Mouse (Mus musculus) layer of hippocampus, postnatal 10 days (tissue): ENCODE results near the gene Clock. TPM values are rescaled to one million over a fixed set of nuclear protein-coding genes. Genes with fewer than 3 reads are reported as not detected.

Experiments used
- DNase-seq, 2 experiments: peaks; one replicate each; pipeline ENCODE4 v3.0.0; 2021; ENCODE audit warnings: low spot score in 2 of 2
- total RNA-seq, 2 experiments: library from RNA; stranded (reverse); gene quantifications; 2 replicates each; pipeline ENCODE4 v1.2.3; 2021

Clock gene
- total RNA-seq, 2 experiments from 2014 or later, result 41.1 to 43.3 TPM

- DNase-seq, result no peak
Observed at GRCm38 (mm10) chr5:76179791-76180190, 124.8 kb downstream of the Clock start.

DNA sequence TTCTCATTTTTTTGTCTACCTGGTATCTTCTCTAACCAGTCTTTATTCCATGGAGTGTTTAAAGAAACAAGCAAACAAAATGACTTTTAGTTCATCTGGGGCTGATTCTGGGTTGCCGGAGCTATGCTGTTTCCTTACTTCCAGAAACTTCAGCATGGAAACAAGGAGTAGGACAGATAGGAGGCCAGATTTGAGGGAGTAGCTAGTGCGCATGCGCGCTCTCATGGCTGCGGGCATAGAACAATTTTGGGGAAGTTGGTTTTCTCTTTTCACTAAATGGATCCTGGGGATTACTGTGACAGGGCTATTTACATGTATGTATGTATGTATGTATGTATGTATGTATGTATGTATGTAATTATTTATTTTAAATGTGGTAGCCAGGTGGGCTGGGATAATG is 125.4 kb downstream of the Clock start:
- no peak for DNase-seq

- DNase-seq, result no peak
Observed at GRCm38 (mm10) chr5:76177664-76178063, 126.9 kb downstream of the Clock start.

GRCm38 (mm10) chr5:76176841-76177240 is 127.8 kb downstream of the Clock start:
- no peak for DNase-seq

- no peak for DNase-seq
Observed at GRCm38 (mm10) chr5:76176411-76176810, 128.2 kb downstream of the Clock start.

- no peak for DNase-seq
Observed at GRCm38 (mm10) chr5:76175051-76175450, 129.5 kb downstream of the Clock start.

GRCm38 (mm10) chr5:76171039-76171438 is 133.6 kb downstream of the Clock start:
- DNase-seq, result no peak

GRCm38 (mm10) chr5:76170522-76170921 is 134.1 kb downstream of the Clock start:
- DNase-seq, result no peak

DNA sequence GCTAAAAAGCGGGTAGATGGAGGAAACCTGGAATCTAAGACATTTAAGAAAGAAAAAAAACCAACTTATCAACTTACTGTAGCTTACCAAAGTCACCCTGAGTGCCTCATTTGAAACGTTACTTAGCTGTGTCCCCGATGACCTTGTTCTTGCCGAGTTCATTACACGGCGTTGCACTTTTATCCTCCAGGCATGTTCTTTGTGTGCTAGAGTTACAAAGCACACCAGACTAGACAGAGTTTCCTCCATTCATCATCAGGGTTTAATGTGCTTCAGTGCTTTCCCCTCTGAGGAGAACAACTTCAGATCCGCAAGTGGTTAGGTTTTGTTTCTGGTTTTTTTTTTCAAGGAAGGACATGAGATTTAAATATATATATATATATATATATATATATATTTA is 139.8 kb downstream of the Clock start:
- no peak for DNase-seq

DNA sequence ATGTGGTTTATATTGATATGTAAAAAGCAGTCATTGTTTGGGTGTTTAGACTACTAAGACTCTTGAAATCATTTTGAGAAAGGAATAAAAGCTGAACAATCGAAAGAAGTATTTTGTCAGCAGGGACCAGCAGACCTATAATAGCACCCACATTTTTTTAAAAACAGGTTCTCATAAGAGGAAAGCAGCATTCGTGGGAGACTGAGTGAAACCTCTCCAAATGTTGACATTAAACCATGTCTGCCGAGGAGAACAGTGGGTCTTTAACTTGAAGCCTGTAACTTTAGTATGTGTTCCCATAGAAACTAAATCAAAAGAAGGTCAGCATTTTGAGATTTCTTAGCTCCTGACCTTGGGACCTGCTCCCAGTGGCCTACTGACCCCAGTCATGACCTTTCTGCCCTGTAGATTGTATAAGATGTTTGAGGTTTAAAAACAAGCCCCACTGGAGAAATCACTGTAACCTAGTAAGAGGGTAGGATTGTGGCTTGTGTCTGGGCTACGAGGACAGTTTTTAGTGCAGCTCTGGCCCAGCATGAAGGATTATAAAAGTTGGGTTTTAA is 140.7 kb downstream of the Clock start:
- no peak for DNase-seq

DNA sequence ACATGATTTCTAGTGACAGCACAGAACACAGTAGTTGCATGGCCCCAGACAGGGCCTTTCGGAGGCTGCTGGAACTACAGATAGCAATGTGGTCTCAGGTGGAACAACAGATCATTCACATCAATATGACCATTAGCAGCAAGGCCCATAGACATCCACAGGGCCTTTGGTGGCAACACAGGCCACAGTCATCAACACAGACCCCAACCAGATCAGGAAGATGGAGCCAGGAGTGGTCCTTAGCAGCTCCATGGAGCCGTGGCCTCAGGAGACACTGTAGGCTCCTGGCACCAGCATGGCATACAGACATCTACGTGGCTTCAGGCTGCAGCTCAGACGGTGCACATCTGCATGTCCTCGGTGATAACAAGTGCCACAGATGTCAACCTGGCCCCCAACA is 141.7 kb downstream of the Clock start:
- DNase-seq, result no peak

- no peak for DNase-seq
Observed at GRCm38 (mm10) chr5:76161491-76161890, 143.1 kb downstream of the Clock start.

GRCm38 (mm10) chr5:76160086-76160485 is 144.5 kb downstream of the Clock start:
- no peak for DNase-seq

Other genes with a start within 250 kb of the Clock start
- gene Srd5a3, start 164.5 kb downstream of the Clock start, total RNA-seq, result 10 to 100 TPM; 17.9 to 19.6 TPM
- gene Tmem165, start 120.9 kb downstream of the Clock start, total RNA-seq, result 10 to 100 TPM; 48.0 to 51.7 TPM
- not detected for gene Pdcl2, start 26.4 kb upstream of the Clock start, total RNA-seq
- gene Nmu, start 59.0 kb upstream of the Clock start, total RNA-seq, result not detected
- gene Gm7271, start 179.2 kb upstream of the Clock start, total RNA-seq, result not detected
- gene Exoc1, start 224.5 kb upstream of the Clock start, total RNA-seq, result 10 to 100 TPM; 63.5 to 70.3 TPM